Mouse (Mus musculus): ENCODE results near the gene Plekhg4. TPM values are rescaled to one million over a fixed set of nuclear protein-coding genes. Genes with fewer than 3 reads are reported as not detected.

Gene Plekhg4
- polyA plus RNA-seq, 1 experiment: 0.41 TPM

GRCm38 (mm10) chr8:105349096-105349771 is 23.8 kb upstream of the Plekhg4 start:
- Histone ChIP-seq H3K27ac (ENCODE audit: insufficient read depth, low read depth, low read length) (no peak overlapping the region), H3K4me1 (ENCODE audit: control insufficient read depth, insufficient read depth, insufficient read length, low read length) (peaks cover 20% of the 10 kb centered on the region), H3K36me3 (ENCODE audit: control insufficient read depth, insufficient read depth, low read length) (no peaks in the 10 kb centered on the region), H3K4me3 (ENCODE audit: low read depth, low read length) (peak overlapping the region; percentile 66), H3K27me3 (ENCODE audit: control insufficient read depth, insufficient read depth, low read length) (peaks cover 11% of the 10 kb centered on the region; the same call in 1 of the 2 replicates)
- WGBS: 2% methylated on average over 40 of the region's 48 CpGs
- TF ChIP-seq POLR2A (IDR thresholded peaks at IDR 0.05; ENCODE audit: low read depth, low read length) (no peak), CTCF (IDR thresholded peaks at IDR 0.05; ENCODE audit: extremely low read depth, insufficient read length, insufficient replicate concordance, low read depth, low read length) (no peak)

GRCm38 (mm10) chr8:105350186-105350585 is 22.9 kb upstream of the Plekhg4 start:
- H3K27me3 ChIP-seq (ENCODE audit: control insufficient read depth, insufficient read depth, low read length): peaks cover 11% of the 10 kb centered on the region; the same call in 1 of the 2 replicates
- H3K36me3 ChIP-seq (ENCODE audit: control insufficient read depth, insufficient read depth, low read length): no peaks in the 10 kb centered on the region
- no peak overlapping the region for H3K4me3 ChIP-seq (ENCODE audit: low read depth, low read length)
- WGBS: 80% methylated on average over 7 of the region's 7 CpGs
- H3K4me1 ChIP-seq (ENCODE audit: control insufficient read depth, insufficient read depth, insufficient read length, low read length): peaks cover 21% of the 10 kb centered on the region
- H3K27ac ChIP-seq (ENCODE audit: insufficient read depth, low read depth, low read length): no peak overlapping the region
- no peak for TF ChIP-seq CTCF (IDR thresholded peaks at IDR 0.05; ENCODE audit: extremely low read depth, insufficient read length, insufficient replicate concordance, low read depth, low read length)
- TF ChIP-seq POLR2A (IDR thresholded peaks at IDR 0.05; ENCODE audit: low read depth, low read length): no peak

DNA sequence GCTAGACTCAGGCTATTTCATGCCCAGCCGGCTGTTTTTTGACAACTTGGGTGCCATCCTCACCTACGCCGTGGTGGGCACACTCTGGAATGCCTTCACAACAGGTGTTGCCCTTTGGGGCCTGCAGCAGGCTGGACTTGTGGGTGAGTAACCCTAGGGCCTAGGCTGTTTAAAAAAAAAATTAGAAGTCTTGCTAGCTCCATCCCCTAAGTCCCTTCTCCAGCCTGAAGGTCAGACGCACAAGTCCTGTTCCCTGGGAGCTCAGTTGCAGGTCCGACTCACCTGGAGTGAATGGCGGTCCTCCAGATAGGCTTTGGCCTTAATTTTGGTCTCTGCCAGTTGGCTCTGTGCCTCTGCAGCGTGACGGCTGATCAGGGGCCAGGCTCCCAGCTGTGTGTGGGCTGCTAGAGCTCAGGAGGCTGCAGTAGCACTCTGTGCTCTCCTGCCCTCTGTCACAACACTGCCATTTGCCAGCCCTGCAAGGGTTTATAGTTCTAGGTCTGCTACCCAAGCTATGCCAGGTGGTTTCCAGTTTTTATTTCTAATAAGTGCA is 19.4 kb upstream of the Plekhg4 start:
- Histone ChIP-seq H3K4me3 (ENCODE audit: low read depth, low read length) (no peak overlapping the region), H3K27ac (ENCODE audit: insufficient read depth, low read depth, low read length) (no peak overlapping the region), H3K4me1 (ENCODE audit: control insufficient read depth, insufficient read depth, insufficient read length, low read length) (peaks cover 14% of the 10 kb centered on the region), H3K36me3 (ENCODE audit: control insufficient read depth, insufficient read depth, low read length) (no peaks in the 10 kb centered on the region), H3K27me3 (ENCODE audit: control insufficient read depth, insufficient read depth, low read length) (peaks cover 11% of the 10 kb centered on the region; the same call in 1 of the 2 replicates)
- TF ChIP-seq POLR2A (IDR thresholded peaks at IDR 0.05; ENCODE audit: low read depth, low read length) (no peak), CTCF (IDR thresholded peaks at IDR 0.05; ENCODE audit: extremely low read depth, insufficient read length, insufficient replicate concordance, low read depth, low read length) (no peak)
- 62% methylated on average over 8 of the region's 8 CpGs for WGBS

- 51% methylated on average over 4 of the region's 4 CpGs for WGBS
- 0 out of 2 replicates have a peak, but pooled peaks cover 3% of the 10 kb centered on the region for H3K27me3 ChIP-seq (ENCODE audit: control insufficient read depth, insufficient read depth, low read length)
- peak overlapping the region; percentile 6; the same call in 1 of the 2 replicates for H3K27ac ChIP-seq (ENCODE audit: insufficient read depth, low read depth, low read length)
- H3K4me1 ChIP-seq (ENCODE audit: control insufficient read depth, insufficient read depth, insufficient read length, low read length): peaks cover 11% of the 10 kb centered on the region
- no peaks in the 10 kb centered on the region for H3K36me3 ChIP-seq (ENCODE audit: control insufficient read depth, insufficient read depth, low read length)
- no peak overlapping the region for H3K4me3 ChIP-seq (ENCODE audit: low read depth, low read length)
- no peak for TF ChIP-seq POLR2A (IDR thresholded peaks at IDR 0.05; ENCODE audit: low read depth, low read length)
- TF ChIP-seq CTCF (IDR thresholded peaks at IDR 0.05; ENCODE audit: extremely low read depth, insufficient read length, insufficient replicate concordance, low read depth, low read length): no peak
Measured at GRCm38 (mm10) chr8:105354549-105354948, 18.5 kb upstream of the Plekhg4 start.

DNA sequence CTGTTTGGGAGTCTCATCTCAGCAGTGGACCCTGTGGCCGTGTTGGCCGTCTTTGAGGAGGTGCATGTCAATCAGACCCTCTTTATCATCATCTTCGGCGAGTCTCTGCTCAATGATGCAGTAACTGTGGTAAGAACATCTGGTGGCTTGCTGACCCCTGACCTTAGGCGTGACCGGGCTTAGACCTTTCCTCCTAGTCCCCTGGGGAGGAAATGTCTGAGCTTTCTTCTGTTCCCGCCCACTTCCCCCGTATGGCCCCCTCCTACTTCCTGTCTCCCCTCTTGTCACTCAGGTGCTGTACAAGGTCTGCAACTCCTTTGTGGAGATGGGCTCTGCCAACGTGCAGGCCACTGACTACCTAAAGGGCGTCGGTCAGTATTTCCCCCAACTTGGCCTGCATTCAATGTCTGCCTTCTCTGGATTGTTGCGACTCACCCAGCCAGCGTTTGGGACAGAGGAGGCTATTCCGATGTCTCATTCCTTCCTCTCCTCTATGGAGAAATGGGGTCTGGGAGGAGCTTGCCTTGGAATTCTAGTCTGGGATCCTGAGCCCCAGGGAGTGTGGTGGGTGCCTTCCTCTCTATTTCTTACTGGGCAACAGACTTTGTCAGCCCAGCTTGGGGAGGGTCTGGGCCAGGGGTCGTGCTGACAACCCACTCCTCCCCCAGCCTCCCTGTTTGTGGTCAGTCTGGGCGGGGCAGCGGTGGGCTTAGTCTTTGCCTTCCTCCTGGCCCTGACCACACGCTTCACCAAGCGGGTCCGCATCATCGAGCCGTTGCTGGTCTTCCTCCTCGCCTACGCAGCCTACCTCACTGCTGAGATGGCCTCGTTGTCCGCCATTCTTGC is 17.7 kb upstream of the Plekhg4 start:
- Histone ChIP-seq H3K4me1 (ENCODE audit: control insufficient read depth, insufficient read depth, insufficient read length, low read length) (peaks cover 11% of the 10 kb centered on the region), H3K4me3 (ENCODE audit: low read depth, low read length) (no peak overlapping the region), H3K27ac (ENCODE audit: insufficient read depth, low read depth, low read length) (peak overlapping the region; percentile 6; the same call in 1 of the 2 replicates), H3K36me3 (ENCODE audit: control insufficient read depth, insufficient read depth, low read length) (no peaks in the 10 kb centered on the region), H3K27me3 (ENCODE audit: control insufficient read depth, insufficient read depth, low read length) (no peaks in the 10 kb centered on the region)
- 71% methylated on average over 26 of the region's 26 CpGs for WGBS
- no peak for TF ChIP-seq CTCF (IDR thresholded peaks at IDR 0.05; ENCODE audit: extremely low read depth, insufficient read length, insufficient replicate concordance, low read depth, low read length)
- no peak for TF ChIP-seq POLR2A (IDR thresholded peaks at IDR 0.05; ENCODE audit: low read depth, low read length)

DNA sequence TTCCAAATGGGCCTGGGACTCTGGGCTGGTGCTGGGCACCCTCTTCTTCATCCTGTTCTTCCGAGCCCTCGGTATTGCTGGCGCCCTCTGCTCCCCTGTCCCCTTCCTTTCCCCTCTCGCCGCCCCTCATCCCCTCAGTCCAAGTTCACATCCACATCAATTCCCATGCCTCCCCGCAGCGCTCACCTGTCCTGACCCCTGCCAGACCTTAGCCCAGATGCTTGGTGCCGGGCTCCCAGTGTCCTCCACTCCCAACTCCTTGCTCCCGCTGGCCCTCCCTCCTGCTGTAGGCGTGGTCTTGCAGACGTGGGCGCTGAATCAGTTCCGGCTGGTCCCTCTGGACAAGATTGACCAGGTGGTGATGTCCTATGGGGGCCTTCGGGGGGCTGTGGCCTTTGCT is 16.4 kb upstream of the Plekhg4 start:
- Histone ChIP-seq H3K4me1 (ENCODE audit: control insufficient read depth, insufficient read depth, insufficient read length, low read length) (peaks cover 11% of the 10 kb centered on the region), H3K27ac (ENCODE audit: insufficient read depth, low read depth, low read length) (no peak overlapping the region), H3K27me3 (ENCODE audit: control insufficient read depth, insufficient read depth, low read length) (no peaks in the 10 kb centered on the region), H3K36me3 (ENCODE audit: control insufficient read depth, insufficient read depth, low read length) (no peaks in the 10 kb centered on the region), H3K4me3 (ENCODE audit: low read depth, low read length) (no peak overlapping the region)
- TF ChIP-seq POLR2A (IDR thresholded peaks at IDR 0.05; ENCODE audit: low read depth, low read length) (no peak), CTCF (IDR thresholded peaks at IDR 0.05; ENCODE audit: extremely low read depth, insufficient read length, insufficient replicate concordance, low read depth, low read length) (no peak)
- WGBS: 91% methylated on average over 14 of the region's 14 CpGs

GRCm38 (mm10) chr8:105359208-105359607 is 13.9 kb upstream of the Plekhg4 start:
- WGBS: 83% methylated on average over 15 of the region's 15 CpGs
- H3K27ac ChIP-seq (ENCODE audit: insufficient read depth, low read depth, low read length): no peak overlapping the region
- no peak overlapping the region for H3K4me3 ChIP-seq (ENCODE audit: low read depth, low read length)
- TF ChIP-seq POLR2A (IDR thresholded peaks at IDR 0.05; ENCODE audit: low read depth, low read length) (no peak), CTCF (IDR thresholded peaks at IDR 0.05; ENCODE audit: extremely low read depth, insufficient read length, insufficient replicate concordance, low read depth, low read length) (no peak)
- no peaks in the 10 kb centered on the region for H3K36me3 ChIP-seq (ENCODE audit: control insufficient read depth, insufficient read depth, low read length)
- H3K4me1 ChIP-seq (ENCODE audit: control insufficient read depth, insufficient read depth, insufficient read length, low read length): peaks cover 17% of the 10 kb centered on the region
- no peaks in the 10 kb centered on the region for H3K27me3 ChIP-seq (ENCODE audit: control insufficient read depth, insufficient read depth, low read length)
